Mouse (Mus musculus): ENCODE results near the gene Tirap. TPM values are rescaled to one million over a fixed set of nuclear protein-coding genes. Genes with fewer than 3 reads are reported as not detected.
A peak's percentile ranks its signal among the peaks of the same experiment; 100 is the strongest.

Gene Tirap
- 2.7 and 3.3 TPM in 2 replicates for polyA plus RNA-seq (2012; rRNA removed)

GRCm38 (mm10) chr9:35199772-35200471, at the start of gene Tirap, which contains the start of gene Srpr:
Tirap (minus strand) TSS chr9:35200291.
Srpr (plus strand) TSS chr9:35200175.
- Histone ChIP-seq H3K4me3 (ENCODE audit: insufficient read depth, low read length) (peak within 1 kb of the TSS; percentile 44), H3K27ac (ENCODE audit: insufficient read depth, low read length) (no peak within 1 kb of the TSS), H3K4me1 (ENCODE audit: control insufficient read depth, insufficient read depth, low read length) (peaks cover 1% of the 10 kb centered on the region; the same call in 1 of the 2 replicates)
- TF ChIP-seq POLR2A (IDR thresholded peaks at IDR 0.05; ENCODE audit: extremely low read depth, insufficient read depth, low read length) (no peak), CTCF (IDR thresholded peaks at IDR 0.05; ENCODE audit: extremely low read depth, insufficient read depth, low read length) (peak; percentile 37)

GRCm38 (mm10) chr9:35249476-35249875, 49.4 kb upstream of the Tirap start:
- H3K4me1 ChIP-seq (ENCODE audit: control insufficient read depth, insufficient read depth, low read length): no peaks in the 10 kb centered on the region
- no peak overlapping the region for H3K27ac ChIP-seq (ENCODE audit: insufficient read depth, low read length)
- no peak overlapping the region for H3K4me3 ChIP-seq (ENCODE audit: insufficient read depth, low read length)
- TF ChIP-seq CTCF (IDR thresholded peaks at IDR 0.05; ENCODE audit: extremely low read depth, insufficient read depth, low read length): no peak
- no peak for TF ChIP-seq POLR2A (IDR thresholded peaks at IDR 0.05; ENCODE audit: extremely low read depth, insufficient read depth, low read length)

- H3K27ac ChIP-seq (ENCODE audit: insufficient read depth, low read length): no peak overlapping the region
- H3K4me1 ChIP-seq (ENCODE audit: control insufficient read depth, insufficient read depth, low read length): no peaks in the 10 kb centered on the region
- H3K4me3 ChIP-seq (ENCODE audit: insufficient read depth, low read length): no peak overlapping the region
- TF ChIP-seq CTCF (IDR thresholded peaks at IDR 0.05; ENCODE audit: extremely low read depth, insufficient read depth, low read length): no peak
- TF ChIP-seq POLR2A (IDR thresholded peaks at IDR 0.05; ENCODE audit: extremely low read depth, insufficient read depth, low read length): no peak
Observed at GRCm38 (mm10) chr9:35247405-35247804, 47.3 kb upstream of the Tirap start.

GRCm38 (mm10) chr9:35239734-35240133, 39.6 kb upstream of the Tirap start:
- H3K4me3 ChIP-seq (ENCODE audit: insufficient read depth, low read length): no peak overlapping the region
- no peak overlapping the region for H3K27ac ChIP-seq (ENCODE audit: insufficient read depth, low read length)

GRCm38 (mm10) chr9:35238915-35239571, 39.0 kb upstream of the Tirap start:
- no peak for TF ChIP-seq POLR2A (IDR thresholded peaks at IDR 0.05; ENCODE audit: extremely low read depth, insufficient read depth, low read length)
- no peak for TF ChIP-seq CTCF (IDR thresholded peaks at IDR 0.05; ENCODE audit: extremely low read depth, insufficient read depth, low read length)
- Histone ChIP-seq H3K4me1 (ENCODE audit: control insufficient read depth, insufficient read depth, low read length) (no peaks in the 10 kb centered on the region), H3K4me3 (ENCODE audit: insufficient read depth, low read length) (no peak overlapping the region), H3K27ac (ENCODE audit: insufficient read depth, low read length) (no peak overlapping the region)

More at GRCm38 (mm10) chr9:35239734-35240133, 39.6 kb upstream of the Tirap start:
- H3K4me1 ChIP-seq (ENCODE audit: control insufficient read depth, insufficient read depth, low read length): no peaks in the 10 kb centered on the region
- no peak for TF ChIP-seq POLR2A (IDR thresholded peaks at IDR 0.05; ENCODE audit: extremely low read depth, insufficient read depth, low read length)
- TF ChIP-seq CTCF (IDR thresholded peaks at IDR 0.05; ENCODE audit: extremely low read depth, insufficient read depth, low read length): no peak

GRCm38 (mm10) chr9:35238371-35238770, 38.3 kb upstream of the Tirap start:
- Histone ChIP-seq H3K4me3 (ENCODE audit: insufficient read depth, low read length) (no peak overlapping the region), H3K4me1 (ENCODE audit: control insufficient read depth, insufficient read depth, low read length) (no peaks in the 10 kb centered on the region), H3K27ac (ENCODE audit: insufficient read depth, low read length) (no peak overlapping the region)
- no peak for TF ChIP-seq CTCF (IDR thresholded peaks at IDR 0.05; ENCODE audit: extremely low read depth, insufficient read depth, low read length)
- TF ChIP-seq POLR2A (IDR thresholded peaks at IDR 0.05; ENCODE audit: extremely low read depth, insufficient read depth, low read length): no peak

GRCm38 (mm10) chr9:35235996-35236395, 35.9 kb upstream of the Tirap start:
- no peaks in the 10 kb centered on the region for H3K4me1 ChIP-seq (ENCODE audit: control insufficient read depth, insufficient read depth, low read length)
- H3K27ac ChIP-seq (ENCODE audit: insufficient read depth, low read length): no peak overlapping the region
- TF ChIP-seq CTCF (IDR thresholded peaks at IDR 0.05; ENCODE audit: extremely low read depth, insufficient read depth, low read length) (no peak), POLR2A (IDR thresholded peaks at IDR 0.05; ENCODE audit: extremely low read depth, insufficient read depth, low read length) (no peak)
- H3K4me3 ChIP-seq (ENCODE audit: insufficient read depth, low read length): no peak overlapping the region

- Histone ChIP-seq H3K4me3 (ENCODE audit: insufficient read depth, low read length) (no peak overlapping the region), H3K27ac (ENCODE audit: insufficient read depth, low read length) (no peak overlapping the region), H3K4me1 (ENCODE audit: control insufficient read depth, insufficient read depth, low read length) (no peaks in the 10 kb centered on the region)
- no peak for TF ChIP-seq POLR2A (IDR thresholded peaks at IDR 0.05; ENCODE audit: extremely low read depth, insufficient read depth, low read length)
- TF ChIP-seq CTCF (IDR thresholded peaks at IDR 0.05; ENCODE audit: extremely low read depth, insufficient read depth, low read length): no peak
Observed at GRCm38 (mm10) chr9:35228671-35229070, 28.6 kb upstream of the Tirap start.

GRCm38 (mm10) chr9:35223466-35223865, 23.4 kb upstream of the Tirap start:
- TF ChIP-seq CTCF (IDR thresholded peaks at IDR 0.05; ENCODE audit: extremely low read depth, insufficient read depth, low read length) (no peak), POLR2A (IDR thresholded peaks at IDR 0.05; ENCODE audit: extremely low read depth, insufficient read depth, low read length) (no peak)
- Histone ChIP-seq H3K4me3 (ENCODE audit: insufficient read depth, low read length) (no peak overlapping the region), H3K4me1 (ENCODE audit: control insufficient read depth, insufficient read depth, low read length) (no peaks in the 10 kb centered on the region), H3K27ac (ENCODE audit: insufficient read depth, low read length) (no peak overlapping the region)

GRCm38 (mm10) chr9:35217963-35218362, 17.9 kb upstream of the Tirap start:
- no peak overlapping the region for H3K27ac ChIP-seq (ENCODE audit: insufficient read depth, low read length)
- H3K4me1 ChIP-seq (ENCODE audit: control insufficient read depth, insufficient read depth, low read length): no peaks in the 10 kb centered on the region
- no peak for TF ChIP-seq POLR2A (IDR thresholded peaks at IDR 0.05; ENCODE audit: extremely low read depth, insufficient read depth, low read length)
- H3K4me3 ChIP-seq (ENCODE audit: insufficient read depth, low read length): no peak overlapping the region

All from cortical plate, adult 2 months (tissue).